Mouse (Mus musculus): ENCODE measurements around the gene Sept10. TPM values are rescaled to one million over a fixed set of nuclear protein-coding genes. Genes with fewer than 3 reads are reported as not detected.
A peak's percentile ranks its signal among the peaks of the same experiment; 100 is the strongest.

Sept10 gene
- polyA plus RNA-seq, 1 experiment from 2014 or later = 36.8 TPM

DNA sequence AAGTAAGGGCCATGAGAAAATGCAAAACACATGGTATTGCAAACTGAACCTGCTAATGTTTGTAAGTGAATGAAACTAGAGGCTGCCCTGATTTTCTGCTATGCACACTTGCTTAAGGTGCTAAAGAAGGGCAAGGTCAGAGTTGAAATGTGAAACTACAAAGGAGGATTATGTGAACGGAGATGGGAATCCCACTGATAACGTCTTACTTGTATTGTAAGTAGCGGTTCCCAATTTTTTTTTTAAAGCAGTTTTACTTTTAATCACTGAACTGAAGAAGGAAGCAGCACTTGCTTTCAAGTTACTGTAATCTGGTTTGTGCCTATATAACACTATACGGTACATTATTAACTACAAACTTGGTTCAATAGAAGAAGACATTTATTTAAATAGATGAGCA is 2.2 kb upstream of the Sept10 start:
- peak overlapping the region; percentile 63; the same call in 1 of the 2 replicates for H3K4me3 ChIP-seq
- no peak for ATAC-seq (ENCODE audit: insufficient number of reproducible peaks, insufficient read depth, low FRiP score, low TSS enrichment)

DNA sequence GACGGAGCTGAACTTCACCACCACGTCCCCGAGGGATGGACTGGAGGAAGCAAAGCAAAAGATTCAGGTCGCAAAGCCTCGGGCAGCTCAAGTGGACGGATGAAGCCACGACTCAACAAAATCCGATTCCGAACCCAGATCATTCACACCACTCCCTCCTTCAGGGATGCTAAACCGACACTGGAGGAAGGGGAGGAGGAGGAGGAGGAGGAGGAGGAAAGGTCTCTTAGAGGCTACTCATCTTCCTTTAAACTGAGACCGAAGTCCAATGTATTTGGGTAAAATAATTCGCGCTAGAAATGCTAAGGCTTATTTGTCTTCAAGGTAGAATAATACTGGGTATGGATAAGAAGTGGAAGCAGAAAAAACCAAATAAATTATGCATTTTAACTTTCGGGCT is 1.7 kb upstream of the Sept10 start:
- no peaks in the 10 kb centered on the region for H3K9me3 ChIP-seq
- ATAC-seq (ENCODE audit: insufficient number of reproducible peaks, insufficient read depth, low FRiP score, low TSS enrichment) = no peak
- H3K4me1 ChIP-seq = peaks cover 11% of the 10 kb centered on the region; the same call in 1 of the 2 replicates
- H3K27ac ChIP-seq = no peak overlapping the region
- H3K4me3 ChIP-seq = peak overlapping the region; percentile 63
- H3K4me2 ChIP-seq (replicated peaks) = peak overlapping the region; percentile 96
- 42% methylated on average over 14 of the region's 14 CpGs for WGBS
- H3K27me3 ChIP-seq = no peaks in the 10 kb centered on the region
- no peaks in the 10 kb centered on the region for H3K36me3 ChIP-seq
- peak overlapping the region; percentile 83 for H3K9ac ChIP-seq

More for the DNA sequence above, 2.2 kb upstream of the Sept10 start:
- 57% methylated on average over 4 of the region's 4 CpGs for WGBS
- Histone ChIP-seq H3K9ac (no peak overlapping the region), H3K27ac (no peak overlapping the region), H3K27me3 (no peaks in the 10 kb centered on the region), H3K36me3 (no peaks in the 10 kb centered on the region), H3K9me3 (no peaks in the 10 kb centered on the region), H3K4me2 (replicated peaks) (peak overlapping the region; percentile 96), H3K4me1 (peaks cover 11% of the 10 kb centered on the region; the same call in 1 of the 2 replicates)

DNA sequence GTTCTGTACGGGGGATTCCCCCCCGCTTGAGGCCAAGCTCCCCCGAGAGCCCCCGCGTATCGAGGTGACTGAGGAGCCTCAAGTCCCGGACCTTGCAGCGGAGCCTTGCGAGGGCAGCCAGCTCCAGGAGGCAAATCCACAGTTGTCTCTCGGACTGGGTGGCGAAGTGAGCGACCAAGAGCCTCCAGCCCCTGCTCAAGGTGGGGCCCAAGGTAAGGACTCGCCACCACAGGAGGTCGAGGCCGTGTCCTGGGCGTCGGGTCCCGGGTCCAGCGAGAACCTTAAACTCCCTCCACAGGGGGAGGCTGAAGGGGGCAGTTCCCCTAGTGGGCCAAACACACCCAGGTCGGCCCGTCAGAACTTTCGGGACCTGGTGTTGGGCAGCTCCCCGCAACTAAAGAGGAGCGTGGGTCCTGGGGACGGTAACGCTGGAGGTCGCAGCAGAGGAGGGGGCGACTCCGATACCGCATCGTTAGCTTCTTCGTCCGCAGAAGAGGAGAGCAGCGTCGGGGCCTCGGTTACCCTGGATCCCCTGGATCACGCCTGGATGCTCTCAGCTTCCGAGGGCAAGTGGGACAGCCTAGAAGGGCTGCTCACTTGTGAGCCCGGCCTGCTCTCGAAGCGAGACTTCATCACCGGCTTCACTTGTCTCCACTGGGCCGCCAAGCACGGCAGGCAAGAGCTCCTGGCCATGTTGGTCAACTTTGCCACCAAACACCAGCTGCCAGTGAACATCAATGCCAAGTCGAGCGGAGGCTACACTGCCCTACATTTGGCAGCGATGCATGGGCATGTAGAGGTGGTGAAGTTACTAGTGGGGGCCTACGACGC is 839 bp upstream of the Sept10 start:
- H3K27ac ChIP-seq = peak overlapping the region; percentile 93; the same call in 1 of the 2 replicates
- peak overlapping the region; percentile 83 for H3K9ac ChIP-seq
- no peaks in the 10 kb centered on the region for H3K9me3 ChIP-seq
- WGBS = 4% methylated on average over 49 of the region's 49 CpGs
- peak overlapping the region; percentile 63 for H3K4me3 ChIP-seq
- peak; percentile 59 for ATAC-seq (ENCODE audit: insufficient number of reproducible peaks, insufficient read depth, low FRiP score, low TSS enrichment)
- H3K27me3 ChIP-seq = no peaks in the 10 kb centered on the region
- H3K4me2 ChIP-seq (replicated peaks) = peak overlapping the region; percentile 96
- peaks cover 11% of the 10 kb centered on the region; the same call in 1 of the 2 replicates for H3K4me1 ChIP-seq
- no peaks in the 10 kb centered on the region for H3K36me3 ChIP-seq

GRCm38 (mm10) chr10:59220824-59221472 is 699 bp downstream of the Sept10 start:
- peak overlapping the region; percentile 93 for H3K27ac ChIP-seq
- WGBS = 1% methylated on average over 39 of the region's 39 CpGs
- peak overlapping the region; percentile 63 for H3K4me3 ChIP-seq
- no peaks in the 10 kb centered on the region for H3K9me3 ChIP-seq
- no peaks in the 10 kb centered on the region for H3K36me3 ChIP-seq
- H3K4me2 ChIP-seq (replicated peaks) = peak overlapping the region; percentile 96
- no peaks in the 10 kb centered on the region for H3K27me3 ChIP-seq
- peaks cover 11% of the 10 kb centered on the region; the same call in 1 of the 2 replicates for H3K4me1 ChIP-seq
- no peak; the same call in 1 of the 2 replicates for ATAC-seq (ENCODE audit: insufficient number of reproducible peaks, insufficient read depth, low FRiP score, low TSS enrichment)
- H3K9ac ChIP-seq = peak overlapping the region; percentile 83

- Histone ChIP-seq H3K4me2 (replicated peaks) (no peak overlapping the region), H3K27ac (no peak overlapping the region), H3K36me3 (no peaks in the 10 kb centered on the region), H3K9ac (no peak overlapping the region), H3K4me3 (no peak overlapping the region), H3K27me3 (no peaks in the 10 kb centered on the region), H3K9me3 (no peaks in the 10 kb centered on the region), H3K4me1 (0 out of 2 replicates have a peak, but pooled peaks cover under 1% of the 10 kb centered on the region)
- ATAC-seq (ENCODE audit: insufficient number of reproducible peaks, insufficient read depth, low FRiP score, low TSS enrichment) = no peak
Measured at GRCm38 (mm10) chr10:59200011-59200410, 21.6 kb downstream of the Sept10 start.

DNA sequence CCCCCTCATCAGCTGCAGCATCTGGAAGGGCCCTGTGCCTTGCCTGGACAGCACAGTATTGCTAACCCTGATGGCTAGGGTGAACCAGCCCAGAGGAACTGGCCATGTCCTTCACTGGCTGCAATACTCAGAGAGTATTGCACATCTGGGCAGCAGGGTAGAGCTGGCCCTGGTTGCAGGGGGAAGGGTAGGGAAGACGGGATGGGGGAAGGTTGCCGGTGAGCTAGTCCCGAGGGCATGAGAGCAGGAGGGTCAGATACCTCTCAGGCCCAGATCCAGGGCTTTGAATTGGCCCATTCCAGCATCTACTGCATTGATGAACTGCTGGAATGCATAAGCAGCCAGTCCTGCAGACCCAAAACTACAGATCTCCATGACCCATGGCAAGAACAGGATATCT is 24.9 kb downstream of the Sept10 start:
- WGBS = 63% methylated on average over 3 of the region's 3 CpGs
- Histone ChIP-seq H3K9ac (no peak overlapping the region), H3K9me3 (no peaks in the 10 kb centered on the region), H3K4me1 (0 out of 2 replicates have a peak, but pooled peaks cover 4% of the 10 kb centered on the region), H3K36me3 (no peaks in the 10 kb centered on the region), H3K4me3 (no peak overlapping the region), H3K4me2 (replicated peaks) (no peak overlapping the region), H3K27me3 (no peaks in the 10 kb centered on the region), H3K27ac (no peak overlapping the region)
- ATAC-seq (ENCODE audit: insufficient number of reproducible peaks, insufficient read depth, low FRiP score, low TSS enrichment) = no peak

DNA sequence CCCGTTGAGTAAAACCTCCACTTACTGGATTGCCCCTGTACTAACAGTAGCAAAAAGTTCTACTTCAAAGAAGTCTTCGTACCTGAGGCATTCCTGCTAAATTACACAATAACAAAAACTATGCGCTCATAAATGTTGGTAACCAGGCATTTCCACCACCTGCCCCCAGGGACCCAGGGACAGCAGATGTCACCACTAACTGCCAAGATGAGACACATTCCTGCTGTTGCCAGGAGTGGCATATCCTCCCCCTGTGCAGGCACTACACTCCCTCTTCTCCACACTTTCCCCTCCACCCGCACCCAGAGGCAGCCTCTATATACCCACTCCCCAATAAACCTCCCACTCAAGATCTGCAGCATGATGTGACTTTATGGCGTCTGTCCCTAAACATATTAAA is 26.8 kb downstream of the Sept10 start:
- Histone ChIP-seq H3K27ac (no peak overlapping the region), H3K36me3 (0 out of 2 replicates have a peak, but pooled peaks cover 5% of the 10 kb centered on the region), H3K4me1 (0 out of 2 replicates have a peak, but pooled peaks cover 4% of the 10 kb centered on the region), H3K4me3 (no peak overlapping the region), H3K9me3 (no peaks in the 10 kb centered on the region), H3K4me2 (replicated peaks) (no peak overlapping the region), H3K9ac (no peak overlapping the region), H3K27me3 (no peaks in the 10 kb centered on the region)
- no peak for ATAC-seq (ENCODE audit: insufficient number of reproducible peaks, insufficient read depth, low FRiP score, low TSS enrichment)
- 65% methylated on average over 5 of the region's 5 CpGs for WGBS

GRCm38 (mm10) chr10:59182306-59182705 is 39.3 kb downstream of the Sept10 start:
- Histone ChIP-seq H3K4me2 (replicated peaks) (no peak overlapping the region), H3K9ac (no peak overlapping the region), H3K36me3 (no peaks in the 10 kb centered on the region), H3K27ac (no peak overlapping the region), H3K4me3 (no peak overlapping the region), H3K4me1 (no peaks in the 10 kb centered on the region), H3K9me3 (no peaks in the 10 kb centered on the region), H3K27me3 (no peaks in the 10 kb centered on the region)
- ATAC-seq (ENCODE audit: insufficient number of reproducible peaks, insufficient read depth, low FRiP score, low TSS enrichment) = no peak
- WGBS = 81% methylated on average over 3 of the region's 3 CpGs

- no peaks in the 10 kb centered on the region for H3K27me3 ChIP-seq
- H3K4me3 ChIP-seq = no peak overlapping the region
- H3K9ac ChIP-seq = no peak overlapping the region
- 0 out of 2 replicates have a peak, but pooled peaks cover 7% of the 10 kb centered on the region for H3K36me3 ChIP-seq
- ATAC-seq (ENCODE audit: insufficient number of reproducible peaks, insufficient read depth, low FRiP score, low TSS enrichment) = no peak
- H3K27ac ChIP-seq = no peak overlapping the region
- H3K9me3 ChIP-seq = no peaks in the 10 kb centered on the region
- H3K4me2 ChIP-seq (replicated peaks) = no peak overlapping the region
- WGBS = 81% methylated on average over 3 of the region's 3 CpGs
- H3K4me1 ChIP-seq = no peaks in the 10 kb centered on the region
Measured at GRCm38 (mm10) chr10:59179620-59180019, 42.0 kb downstream of the Sept10 start.

GRCm38 (mm10) chr10:59172539-59172938 is 49.1 kb downstream of the Sept10 start:
- no peak for ATAC-seq (ENCODE audit: insufficient number of reproducible peaks, insufficient read depth, low FRiP score, low TSS enrichment)
- Histone ChIP-seq H3K9me3 (no peaks in the 10 kb centered on the region), H3K27ac (no peak overlapping the region), H3K4me2 (replicated peaks) (no peak overlapping the region), H3K9ac (no peak overlapping the region), H3K36me3 (0 out of 2 replicates have a peak, but pooled peaks cover 10% of the 10 kb centered on the region), H3K27me3 (no peaks in the 10 kb centered on the region), H3K4me1 (no peaks in the 10 kb centered on the region), H3K4me3 (no peak overlapping the region)
- WGBS = 97% methylated on average over 1 of the region's 1 CpGs

- 62% methylated on average over 3 of the region's 3 CpGs for WGBS
- ATAC-seq (ENCODE audit: insufficient number of reproducible peaks, insufficient read depth, low FRiP score, low TSS enrichment) = no peak
- Histone ChIP-seq H3K9ac (no peak overlapping the region), H3K4me2 (replicated peaks) (no peak overlapping the region), H3K27me3 (no peaks in the 10 kb centered on the region), H3K36me3 (0 out of 2 replicates have a peak, but pooled peaks cover 7% of the 10 kb centered on the region), H3K9me3 (no peaks in the 10 kb centered on the region), H3K27ac (no peak overlapping the region), H3K4me1 (no peaks in the 10 kb centered on the region), H3K4me3 (no peak overlapping the region)
Measured at GRCm38 (mm10) chr10:59171042-59171441, 50.6 kb downstream of the Sept10 start.

Data from embryonic facial prominence, embryonic 12.5 days (tissue).